Mouse (Mus musculus) retina, adult 2 months (tissue): ENCODE measurements at regions not wholly inside any gene's neighbourhood (a gene's known extent, or its start where the extent isn't known, plus 50 kb on each side); places are given as distances from the start of the nearest gene placed in this dataset.

Source experiments
- DNase-seq: peaks from one replicate; pipeline ENCODE4 v3.0.0-alpha.2; 2012; ENCODE audit warnings: low read depth, low spot score

DNA sequence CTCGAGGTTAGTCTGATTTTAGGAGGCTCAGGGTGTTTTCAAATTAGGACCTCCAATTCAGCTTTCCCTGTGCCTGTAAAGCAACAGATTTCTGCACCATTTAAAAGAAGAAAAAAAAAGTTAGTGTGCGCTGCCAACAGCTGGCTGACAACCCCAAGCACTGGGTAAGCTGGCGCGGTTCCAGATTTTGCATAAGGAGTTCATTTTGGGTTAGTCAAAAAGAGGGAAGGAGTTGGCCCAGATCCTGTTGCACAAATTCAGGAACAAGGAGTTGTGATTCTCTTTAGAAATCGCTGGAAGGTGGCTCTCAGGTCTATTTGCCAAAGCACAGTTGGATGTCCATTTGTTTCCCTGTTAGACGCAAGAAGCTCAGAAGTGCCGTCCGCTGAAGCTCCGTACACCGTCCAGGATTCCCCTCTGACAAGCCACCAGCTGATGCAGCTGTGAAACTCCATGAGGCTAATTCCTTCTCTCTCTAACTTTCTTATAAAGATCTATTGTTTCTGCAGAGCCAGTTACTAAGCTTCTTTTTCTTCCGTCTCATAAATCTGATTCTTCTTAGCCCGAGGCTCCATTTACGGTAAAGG, 184.6 kb downstream of the Cand1 start:
- no peak for DNase-seq

- no peak for DNase-seq
Observed at GRCm38 (mm10) chr10:119054191-119055175, 184.5 kb upstream of the Dyrk2 start.

GRCm38 (mm10) chr10:119052441-119053041, 182.5 kb upstream of the Dyrk2 start:
- no peak for DNase-seq

DNA sequence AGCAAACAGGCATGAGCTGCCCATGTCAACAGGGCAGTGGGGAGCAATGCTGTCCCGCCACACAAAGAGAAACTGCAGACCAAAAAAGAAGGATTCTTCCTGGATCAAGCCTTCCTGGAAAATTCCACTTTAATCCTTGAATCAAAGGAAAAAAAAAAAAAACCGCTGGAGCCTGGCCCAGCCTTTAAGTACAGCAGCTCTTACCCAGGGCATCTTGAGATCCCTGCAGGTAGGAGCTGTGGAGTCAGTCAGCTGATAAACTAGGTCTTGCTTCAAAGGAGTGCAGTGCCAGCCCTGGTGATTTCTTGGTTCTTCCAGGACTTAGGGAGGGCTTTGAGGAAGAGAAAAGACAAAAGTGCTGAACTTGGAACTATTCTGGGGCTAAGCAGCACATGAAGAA, 181.6 kb upstream of the Dyrk2 start:
- DNase-seq, result no peak

- no peak for DNase-seq
Observed at GRCm38 (mm10) chr10:119050017-119050685, 180.1 kb upstream of the Dyrk2 start.

DNA sequence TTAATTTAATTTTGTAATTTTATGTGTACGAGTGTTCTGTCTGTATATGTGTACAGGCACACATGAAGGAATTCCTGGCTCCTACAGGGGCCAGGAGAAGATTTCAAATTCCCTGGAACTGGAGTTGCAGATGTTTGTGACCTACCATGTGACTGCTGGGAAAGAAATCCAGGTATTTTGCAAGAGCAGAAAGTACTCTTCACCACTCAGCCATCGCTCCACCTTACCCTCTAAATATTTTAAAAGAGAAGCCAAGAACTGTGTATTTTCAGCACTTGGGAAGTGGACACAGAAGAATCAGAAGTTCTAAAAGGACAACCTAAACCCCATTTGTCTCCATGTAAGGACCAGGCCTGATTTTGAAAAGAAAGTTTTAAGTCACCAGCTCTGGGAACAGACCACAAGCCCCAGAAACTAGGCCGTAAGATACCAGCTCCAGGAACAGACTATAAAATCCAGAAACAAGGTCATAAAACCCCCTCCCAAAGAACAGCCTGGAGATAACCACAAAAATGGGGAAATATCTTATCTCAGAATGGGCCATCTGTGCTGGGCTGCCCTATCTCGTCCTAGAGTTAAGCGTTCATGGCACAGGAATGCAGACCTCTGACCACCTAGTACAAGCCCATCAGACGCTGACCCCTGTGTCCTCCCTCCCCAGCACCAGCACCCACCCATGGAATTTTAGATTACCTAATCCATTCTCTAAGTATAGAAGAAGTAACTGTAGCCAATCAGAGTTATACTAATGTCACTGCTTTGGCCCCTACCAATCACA, 178.8 kb upstream of the Dyrk2 start:
- DNase-seq, result no peak

DNA sequence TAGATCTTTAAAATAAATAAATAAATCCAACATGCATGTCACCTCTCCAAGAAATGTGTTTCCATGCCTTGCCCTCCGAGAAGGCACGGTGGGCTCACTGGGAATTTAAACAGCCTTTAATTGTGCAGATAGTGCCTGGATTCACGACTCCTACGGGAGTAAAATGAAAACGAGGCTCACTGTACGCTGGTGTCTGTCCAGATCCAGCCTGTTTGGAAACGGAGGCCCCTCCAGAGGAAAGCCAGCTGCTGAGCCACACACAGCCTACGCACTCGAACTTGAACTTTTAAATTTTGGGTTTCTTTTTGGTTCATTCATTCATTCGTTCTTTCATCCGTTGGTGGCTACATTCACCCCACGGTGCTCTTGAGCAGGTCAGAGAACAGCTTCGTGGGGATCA, 175.1 kb upstream of the Dyrk2 start:
- DNase-seq, result no peak

GRCm38 (mm10) chr10:119043069-119043468, 173.1 kb upstream of the Dyrk2 start:
- DNase-seq, result no peak

GRCm38 (mm10) chr10:119040205-119040604, 170.2 kb upstream of the Dyrk2 start:
- DNase-seq, result no peak

GRCm38 (mm10) chr10:119039732-119040131, 169.7 kb upstream of the Dyrk2 start:
- no peak for DNase-seq

GRCm38 (mm10) chr10:119038991-119039390, 169.0 kb upstream of the Dyrk2 start:
- DNase-seq, result no peak

- DNase-seq, result no peak
Observed at GRCm38 (mm10) chr10:119037781-119038180, 167.8 kb upstream of the Dyrk2 start.

DNA sequence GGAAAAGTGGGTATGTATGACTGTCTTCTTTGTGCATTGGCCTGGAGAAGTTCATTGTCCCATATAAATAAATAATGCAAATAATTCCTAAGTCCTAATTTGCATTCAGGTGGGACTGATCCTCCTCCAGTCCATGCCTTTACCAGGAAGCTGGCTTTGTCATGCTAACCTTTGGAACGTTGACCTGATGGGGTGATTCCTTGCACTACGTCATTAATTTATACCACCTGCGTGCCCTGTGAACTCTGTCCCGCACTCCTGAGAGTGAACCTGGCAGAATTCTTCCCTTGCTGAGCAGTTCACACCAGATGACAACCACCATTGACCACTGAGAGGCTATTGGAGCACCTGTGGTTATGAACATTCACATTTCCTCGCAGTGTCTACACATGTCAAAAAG, 165.9 kb upstream of the Dyrk2 start:
- DNase-seq, result no peak

GRCm38 (mm10) chr10:119034396-119034795, 164.4 kb upstream of the Dyrk2 start:
- no peak for DNase-seq

GRCm38 (mm10) chr10:119031282-119032275, 161.6 kb upstream of the Dyrk2 start:
- DNase-seq, result no peak

GRCm38 (mm10) chr10:119028480-119029137, 158.6 kb upstream of the Dyrk2 start:
- DNase-seq, result no peak

DNA sequence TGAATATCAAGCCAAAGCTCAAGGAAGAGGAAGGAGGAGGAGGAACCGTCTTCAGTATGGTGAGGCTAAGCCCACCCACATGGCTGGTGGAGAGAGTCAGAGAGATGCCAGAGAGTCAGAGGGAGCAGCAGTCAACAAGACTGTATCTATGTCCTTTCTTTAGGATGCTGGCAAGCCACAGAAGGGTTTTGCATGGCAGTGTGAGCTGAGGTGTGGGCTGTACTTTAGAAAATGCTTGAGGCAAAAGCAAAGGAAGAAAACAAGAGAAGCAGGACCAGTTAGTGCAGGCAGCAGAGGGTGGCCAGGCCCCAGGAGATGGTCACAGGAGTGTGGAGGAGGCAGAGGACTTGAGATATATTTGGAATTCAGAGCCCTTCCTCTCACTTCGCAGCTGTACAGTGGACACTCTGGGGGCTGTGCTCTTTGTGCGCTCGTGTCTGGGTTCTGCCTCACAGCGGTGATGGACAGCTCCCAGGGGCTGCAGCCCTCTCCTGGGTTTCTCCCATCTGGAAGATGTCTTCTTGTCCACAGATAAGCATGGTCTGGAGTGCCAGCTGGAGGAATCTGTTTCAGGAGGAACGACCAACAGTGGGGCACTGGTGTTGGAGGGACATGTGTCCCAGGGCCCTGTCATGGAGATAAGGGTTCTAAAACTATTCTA, 157.4 kb upstream of the Dyrk2 start:
- no peak for DNase-seq

- no peak for DNase-seq
Observed at GRCm38 (mm10) chr10:119026291-119026690, 156.3 kb upstream of the Dyrk2 start.

GRCm38 (mm10) chr10:119024425-119024824, 154.4 kb upstream of the Dyrk2 start:
- no peak for DNase-seq
